21 mouse cellular contexts compared by ENCODE assay signal in genomic region chr9:61757806-61758205, GRCm38 (mm10).
A peak's percentile ranks its signal among the peaks of the same experiment; 100 is the strongest.
DNase-seq lines count a peak whose midpoint lies in the region; ATAC-seq and TF ChIP-seq lines count a peak whose summit lies in the region.
"Had no signal": no experiment of that assay in that cellular context is flagged by ENCODE, and none has a peak within 500 bp of the region (broad histone marks: within the 10 kb centered on the region; RNA-seq: fewer than 3 reads in every experiment).

No protein-coding gene starts in this region.

- 100% methylated on average over 3 of the region's 3 CpGs for WGBS in hindbrain, embryonic 12.5 days
- 89% methylated on average over 3 of the region's 3 CpGs for WGBS in hindbrain, embryonic 16.5 days
- 88% methylated on average over 3 of the region's 3 CpGs for WGBS in neural tube, embryonic 13.5 days

- 0 out of 2 replicates have a peak overlapping the region, but pooled peaks have one; percentile 70 for H3K27ac ChIP-seq in hindbrain, embryonic 12.5 days
- no peak overlapping the region for H3K27ac ChIP-seq in hindbrain, embryonic 16.5 days (ENCODE audit: low read depth, low read length)
- 0 out of 2 replicates have a peak overlapping the region, but pooled peaks have one; percentile 82 for H3K27ac ChIP-seq in neural tube, embryonic 13.5 days (replicated peaks)
- no peak overlapping the region for H3K27ac ChIP-seq in MEL (ENCODE audit: control insufficient read depth, low read depth, low read length)
- H3K27ac ChIP-seq: embryonic facial prominence, embryonic 10.5 days; embryonic facial prominence, embryonic 12.5 days; forebrain, embryonic 10.5 days had no signal

- no peak overlapping the region for H3K9ac ChIP-seq in hindbrain, embryonic 12.5 days
- no peak overlapping the region for H3K9ac ChIP-seq in hindbrain, embryonic 16.5 days (ENCODE audit: low read depth, low read length)
- no peak overlapping the region for H3K9ac ChIP-seq in neural tube, embryonic 13.5 days
- no peak overlapping the region for H3K9ac ChIP-seq in MEL (ENCODE audit: control insufficient read depth, low read depth, low read length, poor library complexity, severe bottlenecking)
- H3K9ac ChIP-seq: embryonic facial prominence, embryonic 12.5 days; forebrain, embryonic 12.5 days had no signal

- no peaks in the 10 kb centered on the region for H3K9me3 ChIP-seq in hindbrain, embryonic 12.5 days (replicated peaks)
- H3K9me3 ChIP-seq in hindbrain, embryonic 16.5 days (ENCODE audit: control insufficient read depth, low read length), result no peaks in the 10 kb centered on the region
- H3K9me3 ChIP-seq in neural tube, embryonic 13.5 days, result no peaks in the 10 kb centered on the region
- no peaks in the 10 kb centered on the region for H3K9me3 ChIP-seq in MEL (replicated peaks; ENCODE audit: insufficient read depth, low read length)
- H3K9me3 ChIP-seq: embryonic facial prominence, embryonic 10.5 days; embryonic facial prominence, embryonic 12.5 days; forebrain, embryonic 10.5 days; forebrain, embryonic 12.5 days; G1E had no signal

- no peak for TF ChIP-seq POLR2A in MEL (IDR thresholded peaks at IDR 0.05; ENCODE audit: control insufficient read depth in 1 of 2, insufficient read depth in 1 of 2, low read depth in 1 of 2, low read length in 2 of 2, poor library complexity in 1 of 2)

- TF ChIP-seq EP300 in MEL (IDR thresholded peaks at IDR 0.05; ENCODE audit: low read depth in 1 of 2, low read length in 2 of 2), result no peak

- no peaks in the 10 kb centered on the region for H3K36me3 ChIP-seq in hindbrain, embryonic 12.5 days
- no peaks in the 10 kb centered on the region for H3K36me3 ChIP-seq in hindbrain, embryonic 16.5 days (ENCODE audit: control insufficient read depth, insufficient read depth, low read length)
- H3K36me3 ChIP-seq in neural tube, embryonic 13.5 days, result no peaks in the 10 kb centered on the region
- H3K36me3 ChIP-seq in MEL (ENCODE audit: control insufficient read depth in 1 of 2, insufficient read depth in 2 of 2, low read length in 2 of 2), result no peaks in the 10 kb centered on the region
- H3K36me3 ChIP-seq: embryonic facial prominence, embryonic 10.5 days; embryonic facial prominence, embryonic 12.5 days; forebrain, embryonic 10.5 days; forebrain, embryonic 12.5 days; G1E had no signal

- no peaks in the 10 kb centered on the region for H3K79me2 ChIP-seq in MEL (ENCODE audit: control insufficient read depth, insufficient read depth, low read length, poor library complexity)

- peaks cover 37% of the 10 kb centered on the region for H3K4me1 ChIP-seq in hindbrain, embryonic 12.5 days
- H3K4me1 ChIP-seq in hindbrain, embryonic 16.5 days (ENCODE audit: control insufficient read depth, insufficient read depth, low read depth, low read length), result peaks cover 29% of the 10 kb centered on the region
- peaks cover 38% of the 10 kb centered on the region for H3K4me1 ChIP-seq in neural tube, embryonic 13.5 days (replicated peaks)
- no peaks in the 10 kb centered on the region for H3K4me1 ChIP-seq in MEL (ENCODE audit: control insufficient read depth in 1 of 2, insufficient read depth in 2 of 2, low read length in 2 of 2)

- no peak for TF ChIP-seq CTCF in MEL (IDR thresholded peaks at IDR 0.05 in 2 of 3, conservative IDR thresholded peaks at IDR 0.05 in 1 of 3; ENCODE audit: control insufficient read depth in 1 of 3, insufficient read depth in 1 of 3, low read depth in 2 of 3, low read length in 3 of 3, poor library complexity in 1 of 3, severe bottlenecking in 1 of 3)

- no peak overlapping the region for H3K4me2 ChIP-seq in hindbrain, embryonic 12.5 days (replicated peaks)
- H3K4me2 ChIP-seq in hindbrain, embryonic 16.5 days (ENCODE audit: low read length), result no peak overlapping the region
- no peak overlapping the region for H3K4me2 ChIP-seq in neural tube, embryonic 13.5 days
- H3K4me2 ChIP-seq: embryonic facial prominence, embryonic 12.5 days; forebrain, embryonic 12.5 days had no signal

- ATAC-seq in hindbrain, embryonic 12.5 days (ENCODE audit: low FRiP score), result no peak
- no peak for ATAC-seq in hindbrain, embryonic 16.5 days
- ATAC-seq in neural tube, embryonic 13.5 days (ENCODE audit: low read depth), result no peak
- ATAC-seq: CD4-positive, CD25-positive, alpha-beta regulatory T cell, adult 4 months had no signal

- no peak for TF ChIP-seq RAD21 in MEL (IDR thresholded peaks at IDR 0.05; ENCODE audit: low read depth, low read length)

- no peak overlapping the region for H3K4me3 ChIP-seq in hindbrain, embryonic 12.5 days
- no peak overlapping the region for H3K4me3 ChIP-seq in hindbrain, embryonic 16.5 days (ENCODE audit: low read length)
- no peak overlapping the region for H3K4me3 ChIP-seq in neural tube, embryonic 13.5 days
- no peak overlapping the region for H3K4me3 ChIP-seq in MEL (ENCODE audit: control insufficient read depth in 1 of 2, insufficient read depth in 1 of 2, low read depth in 2 of 2, low read length in 2 of 2)
- H3K4me3 ChIP-seq: embryonic facial prominence, embryonic 10.5 days; embryonic facial prominence, embryonic 12.5 days; forebrain, embryonic 10.5 days; forebrain, embryonic 12.5 days had no signal

- no peak for DNase-seq in neural tube, embryonic 10.5 days (ENCODE audit: extremely low spot score, low spot score)
- DNase-seq in MEL (ENCODE audit: low read depth, low spot score) (no peak), adipocyte (ENCODE audit: low spot score) (no peak)
- DNase-seq: adrenal gland, adult 8-10 months; adrenal gland, postnatal 14 days; adrenal gland, postnatal 36 days; B cell, adult 2 months; cerebellum, adult 11-12 months; cerebellum, adult 2 months; cerebellum, adult 9-10 months; cerebellum, postnatal 10 days; cerebellum, postnatal 25 days had no signal

- peaks cover 3% of the 10 kb centered on the region; the same call in 1 of the 2 replicates for H3K27me3 ChIP-seq in hindbrain, embryonic 12.5 days
- H3K27me3 ChIP-seq in hindbrain, embryonic 16.5 days (replicated peaks; ENCODE audit: control insufficient read depth, insufficient read depth, low read length), result no peaks in the 10 kb centered on the region; the same call in 1 of the 2 replicates
- peaks cover 5% of the 10 kb centered on the region; the same call in 1 of the 2 replicates for H3K27me3 ChIP-seq in neural tube, embryonic 13.5 days
- no peaks in the 10 kb centered on the region; a peak in 1 of 4 replicates for H3K27me3 ChIP-seq in MEL (ENCODE audit: control insufficient read depth in 1 of 2, insufficient read depth in 2 of 2, low read length in 2 of 2)
- H3K27me3 ChIP-seq: embryonic facial prominence, embryonic 12.5 days had no signal

TF ChIP-seq in MEL, 35 proteins besides CTCF, POLR2A, EP300 and RAD21:
- TF ChIP-seq MEF2A (IDR thresholded peaks at IDR 0.05; ENCODE audit: extremely low read depth, insufficient replicate concordance, low read depth, low read length, poor library complexity, severe bottlenecking), result no peak
- no peak for TF ChIP-seq UBTF (IDR thresholded peaks at IDR 0.05; ENCODE audit: borderline replicate concordance, insufficient read depth, low read depth, low read length)
- TF ChIP-seq MAFK (IDR thresholded peaks at IDR 0.05; ENCODE audit: borderline replicate concordance, low read depth, low read length), result peak; percentile 19; the same call in 1 of the 2 replicates
- TF ChIP-seq BHLHE40 (IDR thresholded peaks at IDR 0.05; ENCODE audit: borderline replicate concordance, low read depth, low read length), result no peak
- no peak for TF ChIP-seq MXI1 (IDR thresholded peaks at IDR 0.05; ENCODE audit: low read depth, low read length)
- TF ChIP-seq RCOR1 (IDR thresholded peaks at IDR 0.05; ENCODE audit: low read depth, low read length), result no peak
- no peak for TF ChIP-seq ZKSCAN1 (IDR thresholded peaks at IDR 0.05; ENCODE audit: low read depth, low read length)
- TF ChIP-seq KAT2A (conservative IDR thresholded peaks at IDR 0.05; ENCODE audit: low read depth, low read length), result no peak
- no peak for TF ChIP-seq MAX (IDR thresholded peaks at IDR 0.05; ENCODE audit: low read length)

Comparison
In these comparisons a context has a peak if more than half of its experiments do, and no peak if none do; other contexts are left out.
1. H3K27ac ChIP-seq: peak in hindbrain, embryonic 12.5 days (single experiment) and neural tube, embryonic 13.5 days (single experiment); none in hindbrain, embryonic 16.5 days (single experiment) and MEL (single experiment).